Mouse (Mus musculus): ENCODE results near the gene Sox6.

DNA sequence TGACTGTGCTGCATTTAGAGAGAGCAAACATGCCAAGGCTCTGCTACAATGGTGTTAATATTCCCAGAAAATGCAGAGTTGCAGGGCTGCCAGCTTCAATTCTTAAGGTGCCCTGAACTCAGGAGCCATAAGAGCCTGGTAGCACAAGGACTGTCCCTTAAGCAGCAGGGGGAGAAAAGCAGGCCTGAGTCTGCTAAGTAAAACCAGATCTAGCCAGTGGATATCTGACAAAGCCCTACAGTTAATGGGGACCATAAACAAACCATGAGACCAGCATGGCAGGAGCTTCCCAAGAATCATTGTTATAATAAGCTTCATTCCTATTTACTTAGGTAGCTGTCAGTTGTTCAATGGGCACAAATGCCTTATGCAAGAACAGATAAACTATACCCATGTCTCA is 391.9 kb downstream of the Sox6 start:
- TF ChIP-seq CTCF (IDR thresholded peaks at IDR 0.05; ENCODE audit: low read depth, low read length) (no peak), GATA1 (IDR thresholded peaks at IDR 0.05; ENCODE audit: borderline replicate concordance, low read length) (no peak)

Data from G1E (cell line).